Mouse (Mus musculus): Measurements from ENCODE around the gene Ddo.

GRCm38 (mm10) chr10:40629656-40630311 is at the start of gene Ddo:
- no peak for TF ChIP-seq CTCF (IDR thresholded peaks at IDR 0.05; ENCODE audit: borderline replicate concordance, insufficient read depth, low read length)
- TF ChIP-seq POLR2A (IDR thresholded peaks at IDR 0.05; ENCODE audit: low read depth, low read length) = no peak

Data from embryonic fibroblast, embryonic 13.5 days (primary cell).